Mouse (Mus musculus): Measurements from ENCODE around the gene Sox5. TPM values are rescaled to one million over a fixed set of nuclear protein-coding genes. Genes with fewer than 3 reads are reported as not detected.

Gene Sox5
- total RNA-seq, 4 experiments from 2014 or later, result 46.1 to 57.5 (median 51.3) TPM

DNA sequence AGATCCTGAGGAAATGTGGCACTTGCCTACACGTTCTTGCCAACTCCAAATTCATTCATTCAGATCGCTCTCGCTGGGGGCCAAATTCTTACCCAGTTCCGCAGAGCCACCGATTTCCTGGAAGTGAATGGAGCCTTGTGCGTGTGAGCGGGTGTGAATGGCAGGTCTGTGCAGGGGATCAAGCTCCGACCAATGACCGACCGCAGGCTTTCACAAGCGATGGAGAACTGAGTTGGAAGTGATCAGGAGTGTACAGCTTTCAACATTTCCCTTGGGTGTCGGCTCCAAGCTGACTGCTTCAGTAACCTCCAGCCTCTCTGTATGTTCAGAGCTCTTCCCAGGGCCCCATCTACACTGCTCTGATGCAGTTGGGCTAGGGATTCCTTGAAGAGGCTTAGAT lies 651.9 kb downstream of the Sox5 start:
- DNase-seq (ENCODE audit: low spot score in 2 of 2), result no peak

DNA sequence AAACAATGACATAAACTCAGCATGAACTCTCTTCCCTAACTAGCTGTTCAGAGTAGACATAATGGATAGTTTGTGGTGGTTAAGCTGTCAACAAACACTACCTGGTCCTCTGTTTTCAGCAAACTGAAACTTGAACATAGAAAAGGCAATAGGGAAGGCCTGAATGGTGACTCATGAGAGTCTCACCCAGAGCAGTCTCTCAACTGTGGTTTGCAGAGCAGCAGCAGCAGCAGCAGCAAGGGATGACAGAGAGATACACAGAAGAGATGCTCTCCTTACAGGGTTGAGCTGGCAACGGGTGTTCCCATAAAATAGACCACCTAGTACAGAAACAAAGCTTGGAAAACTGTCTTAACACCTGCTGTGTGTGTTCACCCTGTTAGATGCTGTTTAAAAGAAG lies 661.8 kb downstream of the Sox5 start:
- DNase-seq (ENCODE audit: low spot score in 2 of 2), result no peak

DNA sequence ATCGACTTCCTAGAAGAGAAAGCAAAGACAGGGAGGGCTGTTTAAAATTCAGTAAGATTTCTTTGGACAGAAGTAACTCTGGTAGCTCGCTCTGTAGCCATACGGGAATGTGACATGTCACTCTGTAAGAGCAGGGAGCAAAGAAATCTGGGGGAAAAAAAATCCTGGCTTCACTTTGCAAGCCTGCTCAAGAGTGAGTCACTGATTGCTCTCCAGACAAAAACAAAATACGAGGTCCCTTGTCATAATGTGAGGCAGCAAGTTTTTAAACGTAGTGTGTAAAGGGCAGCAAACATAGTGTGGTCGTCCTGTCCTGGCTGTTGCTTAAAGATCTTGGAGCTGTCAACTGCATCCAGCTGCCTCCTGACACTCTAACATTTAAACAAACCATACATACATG lies 665.1 kb downstream of the Sox5 start:
- DNase-seq (ENCODE audit: low spot score in 2 of 2), result no peak

DNA sequence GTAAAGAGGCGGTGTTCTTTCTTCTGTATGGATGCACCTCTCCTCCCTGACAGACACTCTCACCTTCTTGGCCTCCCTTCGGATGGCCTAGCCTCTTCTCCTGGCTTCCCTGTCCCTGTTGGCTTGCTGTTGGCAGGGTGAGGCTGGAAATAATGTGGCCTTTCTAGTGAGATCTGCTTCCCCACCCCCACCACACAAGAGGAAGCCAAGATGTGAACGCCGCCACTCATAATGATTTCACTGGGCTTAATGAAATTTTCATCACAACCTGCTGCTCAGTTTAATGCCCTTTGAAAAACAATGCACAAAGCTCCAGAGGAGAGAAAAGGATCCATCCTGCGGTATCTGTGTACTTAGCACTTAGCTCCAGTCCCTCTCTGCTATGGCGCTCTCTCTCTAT lies 670.2 kb downstream of the Sox5 start:
- DNase-seq (ENCODE audit: low spot score in 2 of 2), result no peak

DNA sequence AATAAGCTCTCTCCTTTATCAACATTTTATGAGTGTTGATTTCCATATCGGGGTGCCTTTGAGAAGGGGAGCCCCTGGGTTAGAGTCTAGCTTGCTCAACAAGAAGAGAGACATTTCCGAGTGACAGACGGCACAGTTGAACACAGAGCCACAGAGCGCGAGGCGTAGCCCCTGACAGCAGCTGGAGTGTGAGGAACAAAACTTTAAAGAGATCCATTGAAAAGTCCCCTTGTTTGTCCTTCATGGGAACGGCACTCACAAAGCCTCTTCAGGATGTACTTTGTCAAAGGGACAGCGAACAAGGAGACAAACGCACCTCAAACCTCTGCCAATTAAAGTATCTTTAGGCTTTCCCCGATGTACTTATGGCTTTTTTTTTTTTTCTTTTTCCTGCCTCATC lies 674.9 kb downstream of the Sox5 start:
- no peak for DNase-seq (ENCODE audit: low spot score in 2 of 2)

- no peak for DNase-seq (ENCODE audit: low spot score in 2 of 2)
Measured at GRCm38 (mm10) chr6:144105645-144106044, 676.1 kb downstream of the Sox5 start.

DNA sequence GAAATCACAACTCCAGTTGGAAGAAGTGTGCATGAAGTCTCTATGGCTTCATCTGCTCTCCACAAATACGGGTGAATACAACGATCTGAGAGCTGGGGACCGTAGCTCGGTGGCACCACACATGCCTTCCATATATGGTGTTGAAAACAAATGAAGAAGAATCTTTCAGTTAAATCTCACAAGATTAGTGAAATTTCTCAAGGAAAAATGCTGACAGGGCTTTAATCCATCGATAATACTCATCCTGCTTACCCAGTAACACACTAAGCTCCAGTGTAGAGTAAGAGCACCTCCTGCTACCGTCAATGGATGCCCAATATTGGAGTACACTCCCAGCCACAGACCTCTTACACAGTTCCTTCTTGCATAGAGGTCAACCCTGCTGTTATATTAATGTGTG lies 678.2 kb downstream of the Sox5 start:
- DNase-seq (ENCODE audit: low spot score in 2 of 2), result no peak

DNA sequence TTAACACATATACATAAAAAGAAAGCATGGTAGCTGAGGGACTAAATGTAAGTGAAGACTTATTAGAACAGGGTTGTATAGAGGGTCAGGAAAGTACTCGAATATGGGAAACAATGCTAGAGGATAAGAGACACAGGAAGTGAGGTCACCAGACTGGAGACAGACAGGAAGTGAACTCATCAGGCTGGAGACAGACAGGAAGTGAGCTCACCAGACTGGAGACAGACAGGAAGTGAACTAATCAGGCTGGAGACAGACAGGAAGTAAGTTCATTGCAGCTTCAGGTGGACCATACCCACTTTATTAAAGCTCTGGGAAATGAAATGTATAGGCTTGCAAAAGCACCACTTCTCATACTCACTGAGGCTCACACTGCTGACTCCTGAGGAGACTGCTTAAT lies 680.9 kb downstream of the Sox5 start:
- DNase-seq (ENCODE audit: low spot score in 2 of 2), result no peak

GRCm38 (mm10) chr6:144098119-144098518 lies 683.7 kb downstream of the Sox5 start:
- DNase-seq (ENCODE audit: low spot score in 2 of 2), result peak in 1 of 2 experiments; percentile 58

DNA sequence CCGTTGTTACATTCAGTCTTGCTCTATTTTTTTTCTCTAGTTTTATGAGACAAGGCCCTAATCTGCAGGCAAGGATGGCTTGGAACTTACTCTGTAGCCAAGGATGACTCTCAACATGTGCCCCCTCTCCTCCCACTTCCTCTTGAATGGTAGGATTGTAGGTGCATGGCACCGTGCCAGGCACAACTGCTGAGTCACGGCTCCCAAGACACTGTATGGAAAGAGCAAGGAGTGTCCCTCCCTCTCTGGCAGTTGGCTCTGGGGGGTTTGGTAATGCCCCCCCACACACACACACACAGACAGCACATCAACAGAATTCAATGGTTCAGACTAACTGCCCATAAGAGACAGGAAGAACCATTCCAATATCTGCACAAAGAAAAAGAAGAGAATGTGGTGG lies 693.5 kb downstream of the Sox5 start:
- DNase-seq (ENCODE audit: low spot score in 2 of 2), result peak in 1 of 2 experiments; percentile 32

DNA sequence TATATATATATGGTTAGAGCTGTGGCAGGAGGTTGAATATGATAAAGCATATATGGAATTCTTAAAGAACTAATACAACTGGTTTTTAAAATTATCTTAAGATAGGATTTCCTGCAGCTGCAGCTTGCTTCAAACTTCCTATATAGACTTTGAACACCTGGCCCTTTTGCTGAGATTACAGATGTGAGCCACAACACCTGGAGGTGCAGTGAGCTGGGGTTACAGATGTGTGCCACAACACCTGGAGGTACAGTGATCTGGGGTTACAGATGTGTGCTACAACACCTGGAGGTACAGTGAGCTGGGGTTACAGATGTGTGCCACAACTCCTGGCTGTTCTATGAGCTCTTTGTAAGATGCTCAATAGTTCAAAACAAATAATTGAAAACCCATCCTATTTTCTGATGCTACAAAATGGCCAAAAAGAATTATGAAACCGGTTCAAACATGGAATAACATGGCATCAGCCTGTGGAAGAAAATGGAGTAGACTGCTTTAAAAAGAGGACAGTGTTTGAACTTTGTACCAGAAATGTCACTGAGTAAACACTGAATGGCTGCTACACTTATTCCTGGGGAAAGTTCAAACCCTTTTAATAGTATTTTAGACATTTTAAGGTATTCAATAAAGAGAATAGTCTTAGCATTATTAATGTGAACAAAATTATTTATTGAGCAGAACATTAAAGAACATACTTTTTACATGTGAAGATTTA lies 695.5 kb downstream of the Sox5 start:
- DNase-seq (ENCODE audit: low spot score in 2 of 2), result no peak

DNA sequence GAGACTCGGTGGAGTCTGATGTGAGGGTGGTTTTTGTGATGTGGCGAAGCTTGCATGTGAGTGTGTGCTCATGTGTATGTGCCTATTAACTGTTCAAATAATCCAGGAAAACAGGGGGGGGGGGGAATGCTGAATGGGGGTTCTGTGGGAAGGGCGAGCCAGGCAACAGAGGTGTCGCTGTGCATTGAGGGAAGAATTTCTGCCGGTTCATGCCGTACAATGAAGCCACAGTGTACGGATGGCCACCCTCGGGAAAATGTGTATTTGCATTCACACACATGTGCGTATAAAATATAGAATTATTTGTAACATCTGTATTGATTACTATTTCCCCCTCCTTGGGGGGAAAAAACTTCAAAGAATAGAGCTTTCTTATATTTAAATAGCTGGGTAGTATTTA lies 699.5 kb downstream of the Sox5 start:
- DNase-seq (ENCODE audit: low spot score in 2 of 2), result no peak

DNA sequence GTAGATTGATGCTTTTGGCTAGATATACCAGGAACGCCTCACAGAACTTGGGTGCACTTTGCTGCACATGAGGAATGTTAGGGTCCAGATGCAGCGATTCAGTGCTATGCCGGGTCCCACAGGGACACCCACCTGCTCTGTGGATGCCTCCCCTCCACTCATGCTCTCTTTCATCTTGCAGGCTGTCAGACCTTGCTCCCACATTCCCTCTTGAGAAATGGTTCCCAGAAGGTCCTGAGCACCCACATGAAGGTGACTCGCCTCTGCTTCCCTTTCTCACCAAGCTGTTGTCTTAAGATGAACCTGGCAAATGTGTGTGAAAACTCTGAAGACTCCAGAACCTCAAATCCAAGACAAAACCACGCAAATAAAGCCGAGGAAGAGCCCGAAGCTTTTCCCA lies 704.0 kb downstream of the Sox5 start:
- DNase-seq (ENCODE audit: low spot score in 2 of 2), result no peak

DNA sequence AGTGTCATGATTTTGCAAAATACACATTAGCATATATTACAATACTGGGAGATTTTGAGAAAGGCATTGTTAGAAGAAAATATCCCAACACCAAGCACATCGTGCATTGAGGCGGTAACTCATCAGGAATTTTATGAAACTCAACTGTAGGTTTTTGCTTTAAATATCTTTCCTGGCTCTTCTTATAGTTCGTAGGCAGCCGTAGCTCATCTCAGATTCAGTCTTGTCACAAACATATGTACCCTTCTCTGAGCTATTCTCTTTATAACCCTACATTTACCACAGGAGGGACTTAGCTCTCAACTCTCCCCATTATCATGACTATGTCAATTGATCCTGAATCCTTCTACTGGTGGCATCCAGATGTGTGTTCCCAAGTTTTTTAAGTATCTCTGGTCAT lies 705.4 kb downstream of the Sox5 start:
- DNase-seq (ENCODE audit: low spot score in 2 of 2), result no peak

DNA sequence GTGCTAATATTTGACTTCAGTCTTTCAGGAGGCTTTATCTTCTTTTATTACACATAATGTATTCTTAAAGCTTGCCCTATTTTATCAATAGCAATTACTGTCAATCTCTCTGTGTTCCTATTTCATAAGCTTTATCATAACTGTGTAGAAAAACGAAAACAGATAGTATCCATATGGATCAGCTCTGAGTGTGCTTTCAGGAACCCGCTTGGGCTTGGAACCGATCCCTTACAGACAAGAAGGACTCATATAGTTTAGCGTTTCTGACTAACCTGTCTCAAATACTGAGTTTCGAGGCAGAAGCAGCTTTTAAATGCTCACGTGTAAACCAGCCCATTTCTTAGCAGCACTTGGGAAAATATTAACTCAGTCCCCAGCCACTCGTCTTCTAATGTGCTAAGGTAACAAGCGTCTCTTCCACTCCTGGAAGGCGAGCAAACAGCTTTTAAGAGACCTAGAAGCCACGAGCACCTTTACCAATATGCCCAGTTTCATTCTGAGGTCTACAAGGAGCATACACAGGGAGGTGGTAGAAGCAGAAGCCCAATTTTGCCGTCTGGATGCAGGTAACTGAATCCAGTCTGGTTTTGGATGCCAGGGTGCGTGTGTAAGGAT lies 706.3 kb downstream of the Sox5 start:
- DNase-seq (ENCODE audit: low spot score in 2 of 2), result no peak

DNA sequence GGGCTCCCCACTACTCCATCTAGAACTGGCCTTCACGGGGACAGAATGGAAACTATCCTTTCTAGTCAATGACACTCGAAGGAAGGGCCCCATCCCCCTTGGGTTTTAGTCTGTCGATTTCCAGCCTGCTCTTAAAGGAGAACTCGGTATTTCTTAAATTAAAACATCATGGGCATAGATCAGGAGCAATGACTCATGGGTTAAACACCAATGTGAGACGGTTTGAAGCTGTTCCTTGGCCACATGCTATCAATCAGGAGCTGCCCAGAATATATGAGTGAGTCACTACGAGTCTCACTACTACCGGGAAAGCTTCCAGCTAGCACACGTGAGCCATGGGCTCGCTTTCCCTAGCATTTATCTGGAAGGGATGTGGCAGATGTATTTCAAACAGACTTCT lies 707.0 kb downstream of the Sox5 start:
- DNase-seq (ENCODE audit: low spot score in 2 of 2), result peak in 1 of 2 experiments; percentile 56

- DNase-seq (ENCODE audit: low spot score in 2 of 2), result no peak
Measured at GRCm38 (mm10) chr6:144070461-144070860, 711.3 kb downstream of the Sox5 start.

DNA sequence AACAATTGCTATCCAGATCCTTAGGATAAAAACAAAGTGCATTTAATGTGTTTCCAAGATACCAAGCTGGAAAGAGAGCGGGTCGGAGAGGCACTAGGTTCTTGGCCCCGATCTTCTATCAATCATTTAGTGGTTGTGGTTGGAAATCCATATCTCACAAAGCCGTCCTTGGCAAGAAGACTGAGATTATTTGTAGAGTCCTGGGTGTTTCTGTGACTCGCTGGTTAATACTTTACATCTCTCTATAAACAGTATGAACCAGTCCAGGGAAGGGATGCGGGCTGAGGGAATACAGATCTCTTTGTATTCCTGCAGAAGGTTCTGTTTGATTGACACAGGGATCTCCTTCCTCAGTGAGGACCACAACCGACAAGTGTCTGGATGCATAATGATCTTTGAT lies 714.3 kb downstream of the Sox5 start:
- DNase-seq (ENCODE audit: low spot score in 2 of 2), result no peak

- no peak for DNase-seq (ENCODE audit: low spot score in 2 of 2)
Measured at GRCm38 (mm10) chr6:144062428-144062827, 719.3 kb downstream of the Sox5 start.

- DNase-seq (ENCODE audit: low spot score in 2 of 2), result no peak
Measured at GRCm38 (mm10) chr6:144061814-144062213, 720.0 kb downstream of the Sox5 start.

- no peak for DNase-seq (ENCODE audit: low spot score in 2 of 2)
Measured at GRCm38 (mm10) chr6:144057098-144057632, 724.6 kb downstream of the Sox5 start.

GRCm38 (mm10) chr6:144056252-144057097 lies 725.3 kb downstream of the Sox5 start:
- peak in 1 of 2 experiments; percentile 75 for DNase-seq (ENCODE audit: low spot score in 2 of 2)
